Mouse (Mus musculus) kidney, embryonic 15.5 days (tissue): ENCODE measurements at regions not wholly inside any gene's neighbourhood (a gene's known extent, or its start where the extent isn't known, plus 50 kb on each side); places are given as distances from the start of the nearest gene placed in this dataset.

Source experiments
- ATAC-seq: fragments of 200-750 bp; cut with Nextera tagmentation; replicated peaks from 2 replicates; pipeline ENCODE4 v1.8.0; 2017; ENCODE audit warnings: moderate TSS enrichment; ENCODE audit not compliant: low FRiP score
- H3K27ac ChIP-seq: fragments of 300-500 bp; sonication (generic); 2 replicates; pipeline ENCODE4 v1.5.1; 2015; ENCODE audit warnings: mild to moderate bottlenecking, inconsistent platforms
- H3K27me3 ChIP-seq: fragments of 300-500 bp; sonication (generic); 2 replicates; pipeline ENCODE4 v1.6.1; 2015; ENCODE audit warnings: inconsistent platforms
- H3K36me3 ChIP-seq: fragments of 300-500 bp; sonication (generic); 2 replicates; pipeline ENCODE4 v1.6.1; 2015; ENCODE audit warnings: inconsistent platforms
- H3K4me1 ChIP-seq: fragments of 300-500 bp; sonication (generic); 2 replicates; pipeline ENCODE4 v1.6.1; 2015; ENCODE audit warnings: inconsistent platforms
- H3K4me2 ChIP-seq: fragments of 300-500 bp; sonication (generic); 2 replicates; pipeline ENCODE4 v1.6.1; 2015; ENCODE audit warnings: moderate library complexity, mild to moderate bottlenecking, inconsistent platforms
- H3K4me3 ChIP-seq: fragments of 300-500 bp; sonication (generic); replicated peaks from 2 replicates; pipeline ENCODE4 v1.5.1; 2015; ENCODE audit warnings: mild to moderate bottlenecking, inconsistent platforms
- H3K9ac ChIP-seq: fragments of 300-500 bp; sonication (generic); 2 replicates; pipeline ENCODE4 v1.6.1; 2015; ENCODE audit warnings: mild to moderate bottlenecking, inconsistent platforms
- H3K9me3 ChIP-seq: fragments of 300-500 bp; sonication (generic); replicated peaks from 2 replicates; pipeline ENCODE4 v1.6.1; 2016; ENCODE audit warnings: inconsistent platforms
- WGBS: fragments of 180-500 bp; shearing (Covaris S2); methylation state at CpG from one replicate; pipeline ENCODE4 v1.1.7; 2015; ENCODE audit warnings: mixed read lengths; 5-methylcytosine and 5-hydroxymethylcytosine counted together

DNA sequence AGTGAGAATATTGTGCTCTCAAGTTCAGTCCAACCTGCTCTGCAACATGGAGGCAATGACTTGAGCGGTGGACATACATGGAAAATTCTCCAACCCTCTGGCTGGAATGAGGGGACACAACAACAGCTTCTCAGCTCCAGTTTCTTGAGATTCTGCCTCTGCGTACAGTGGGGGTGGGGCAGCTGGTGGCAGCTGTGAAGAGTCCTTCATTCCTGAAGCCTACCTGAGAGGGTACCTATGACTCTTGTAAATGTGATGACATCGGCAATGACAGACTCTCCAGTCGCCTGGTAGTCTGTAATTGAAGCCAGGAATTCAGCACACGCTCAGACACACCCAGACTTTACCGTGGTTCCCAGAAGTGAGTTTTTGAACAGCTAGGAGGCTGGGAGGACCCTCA lies 58.5 kb upstream of the Hoxc13 start:
- Histone ChIP-seq H3K4me1 (no peaks in the 10 kb centered on the region), H3K36me3 (no peaks in the 10 kb centered on the region), H3K27ac (no peak overlapping the region), H3K27me3 (no peaks in the 10 kb centered on the region), H3K9ac (no peak overlapping the region), H3K4me3 (no peak overlapping the region), H3K4me2 (no peak overlapping the region), H3K9me3 (no peaks in the 10 kb centered on the region)
- 84% methylated on average over 6 of the region's 6 CpGs for WGBS
- no peak for ATAC-seq

DNA sequence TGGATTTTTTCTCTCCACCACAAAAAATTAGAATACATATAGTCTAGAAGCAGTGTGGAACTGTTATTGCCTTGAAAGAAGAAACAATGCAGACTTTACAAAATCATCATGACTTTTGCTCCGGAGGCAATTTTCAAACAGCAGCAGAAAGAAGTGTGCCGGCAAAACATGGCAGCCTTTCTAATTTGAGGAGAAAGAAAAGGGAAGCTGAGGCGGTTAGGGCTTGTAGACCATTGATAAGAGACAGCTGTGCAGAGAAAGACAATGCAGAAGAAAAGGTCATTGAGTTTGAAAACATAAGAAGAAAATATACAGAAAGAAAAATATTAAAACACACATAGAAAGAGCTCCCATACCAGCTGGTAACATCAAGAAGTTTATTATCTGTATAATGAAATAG lies 54.1 kb upstream of the Hoxc13 start:
- no peak for ATAC-seq
- Histone ChIP-seq H3K9me3 (no peaks in the 10 kb centered on the region), H3K4me1 (no peaks in the 10 kb centered on the region), H3K9ac (no peak overlapping the region), H3K4me3 (no peak overlapping the region), H3K36me3 (no peaks in the 10 kb centered on the region), H3K27me3 (no peaks in the 10 kb centered on the region), H3K4me2 (no peak overlapping the region), H3K27ac (no peak overlapping the region)
- 86% methylated on average over 3 of the region's 3 CpGs for WGBS
